Mouse (Mus musculus): ENCODE data around the gene Cnksr3.
A peak's percentile ranks its signal among the peaks of the same experiment; 100 is the strongest.

Gene Cnksr3

DNA sequence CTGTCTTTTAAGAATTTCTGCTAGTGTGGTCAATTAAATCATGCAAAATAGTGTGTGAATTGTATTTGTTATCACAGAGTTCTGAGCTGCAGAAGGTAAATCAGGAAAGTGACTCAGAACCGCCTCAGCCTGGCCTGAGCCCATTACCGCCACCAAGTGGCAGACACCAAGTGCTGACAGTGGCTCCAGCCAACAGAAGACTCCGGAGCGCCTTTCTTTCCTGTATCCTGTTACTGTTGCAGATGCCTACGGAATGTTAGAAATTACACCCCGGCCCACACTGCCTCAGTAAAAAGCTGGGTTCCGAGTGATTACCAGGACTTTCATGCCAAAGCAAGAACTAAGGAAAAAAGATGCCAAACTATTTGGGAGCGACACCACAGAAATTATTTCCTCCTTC is 135.8 kb downstream of the Cnksr3 start:
- DNase-seq = peak; percentile 80

DNA sequence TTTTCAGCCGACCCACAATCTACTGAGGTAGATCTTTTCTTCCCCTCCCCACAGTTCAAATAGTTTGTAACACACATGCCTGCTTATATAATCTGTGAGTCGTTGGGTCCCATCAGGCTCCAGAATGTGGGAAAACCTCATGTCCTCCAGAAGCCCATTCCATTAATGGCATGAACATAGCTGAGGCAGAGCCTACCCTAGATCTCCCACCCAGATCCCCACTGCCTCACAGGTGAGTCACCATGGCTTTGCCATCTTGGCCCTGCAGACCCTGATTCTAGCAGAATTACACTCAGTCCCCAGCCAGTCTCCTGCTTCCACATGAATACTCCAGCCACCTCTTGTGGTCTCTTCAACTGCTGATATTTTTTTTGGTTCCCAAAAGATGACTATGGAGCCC is 136.4 kb downstream of the Cnksr3 start:
- no peak for DNase-seq

- no peak for DNase-seq
Observed at GRCm38 (mm10) chr10:7074231-7074630, 137.8 kb downstream of the Cnksr3 start.

DNA sequence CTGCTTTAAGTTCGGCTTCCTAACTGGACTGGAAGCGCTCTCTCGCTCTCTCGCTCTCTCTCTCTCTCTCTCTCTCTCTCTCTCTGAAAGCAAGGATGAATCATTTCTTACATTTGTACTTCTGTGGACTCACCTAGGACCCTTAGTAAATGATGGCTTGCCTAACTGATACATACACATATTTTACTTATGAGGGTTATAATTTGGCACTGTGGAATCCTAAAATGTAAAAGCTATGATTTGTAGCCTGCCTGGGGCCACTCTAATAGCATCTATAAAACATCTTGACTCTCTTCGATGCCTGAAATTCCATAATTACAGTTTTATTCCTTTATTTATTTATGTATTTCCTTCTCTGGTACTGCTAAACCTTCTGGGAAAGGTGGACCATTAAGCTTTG is 141.1 kb downstream of the Cnksr3 start:
- no peak for DNase-seq

GRCm38 (mm10) chr10:7070100-7070835 is 141.8 kb downstream of the Cnksr3 start:
- DNase-seq = no peak

DNA sequence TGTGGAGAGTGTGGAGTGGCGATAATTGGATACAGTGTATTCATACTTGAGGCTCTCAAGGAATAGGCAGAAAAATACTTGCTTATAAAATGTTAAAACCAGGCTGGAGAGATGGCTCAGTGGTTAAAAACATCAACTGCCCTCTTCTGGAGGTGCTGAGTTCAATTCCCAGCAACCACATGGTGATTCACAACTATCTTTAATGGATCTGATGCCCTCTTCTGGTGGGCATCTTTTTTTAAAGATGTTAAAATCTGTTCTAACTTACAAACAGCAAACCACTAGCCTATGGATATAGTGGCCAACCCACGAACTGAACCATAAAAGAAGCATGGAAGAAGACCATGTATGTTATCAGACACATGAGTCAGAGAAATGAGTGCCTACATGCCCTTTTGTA is 142.9 kb downstream of the Cnksr3 start:
- no peak for DNase-seq

Data from kidney, postnatal 25 days (tissue).